11 mouse cellular contexts compared by ENCODE assay signal in genomic region chr4:87933701-87934337, GRCm38 (mm10).
DNase-seq lines count a peak whose midpoint lies in the region; ATAC-seq and TF ChIP-seq lines count a peak whose summit lies in the region.
"Had no signal": no experiment of that assay in that cellular context is flagged by ENCODE, and none has a peak within 500 bp of the region (broad histone marks: within the 10 kb centered on the region; RNA-seq: fewer than 3 reads in every experiment).

No protein-coding gene starts in this region.

- H3K9ac ChIP-seq in forebrain, postnatal 0 days: no peak overlapping the region
- no peak overlapping the region for H3K9ac ChIP-seq in forebrain, embryonic 12.5 days
- H3K9ac ChIP-seq in lung, embryonic 15.5 days: no peak overlapping the region
- H3K9ac ChIP-seq in neural tube, embryonic 14.5 days (replicated peaks; ENCODE audit: low read depth, low read length): no peak overlapping the region
- H3K9ac ChIP-seq in intestine, embryonic 15.5 days: no peak overlapping the region

- no peak overlapping the region for H3K4me3 ChIP-seq in forebrain, postnatal 0 days (ENCODE audit: low read depth, low read length)
- H3K4me3 ChIP-seq in forebrain, embryonic 12.5 days (replicated peaks): no peak overlapping the region
- no peak overlapping the region for H3K4me3 ChIP-seq in lung, embryonic 15.5 days
- no peak overlapping the region for H3K4me3 ChIP-seq in neural tube, embryonic 14.5 days (ENCODE audit: low read depth, low read length)
- H3K4me3 ChIP-seq in intestine, embryonic 15.5 days (replicated peaks): no peak overlapping the region
- H3K4me3 ChIP-seq: layer of hippocampus, adult 2 months had no signal

- H3K9me3 ChIP-seq in forebrain, postnatal 0 days (ENCODE audit: low read length): no peaks in the 10 kb centered on the region
- no peaks in the 10 kb centered on the region for H3K9me3 ChIP-seq in forebrain, embryonic 12.5 days
- no peaks in the 10 kb centered on the region for H3K9me3 ChIP-seq in lung, embryonic 15.5 days
- H3K9me3 ChIP-seq in neural tube, embryonic 14.5 days (ENCODE audit: control insufficient read depth, low read length): no peaks in the 10 kb centered on the region
- H3K9me3 ChIP-seq in intestine, embryonic 15.5 days: no peaks in the 10 kb centered on the region

- 81% methylated on average over 4 of the region's 4 CpGs for WGBS in forebrain, postnatal 0 days
- 89% methylated on average over 4 of the region's 4 CpGs for WGBS in forebrain, embryonic 12.5 days
- WGBS in lung, embryonic 15.5 days: 51% methylated on average over 4 of the region's 4 CpGs
- WGBS in neural tube, embryonic 14.5 days: 82% methylated on average over 4 of the region's 4 CpGs
- WGBS in intestine, embryonic 15.5 days: 62% methylated on average over 4 of the region's 4 CpGs

- no peak overlapping the region for H3K4me2 ChIP-seq in forebrain, postnatal 0 days (ENCODE audit: low read depth)
- no peak overlapping the region for H3K4me2 ChIP-seq in forebrain, embryonic 12.5 days
- H3K4me2 ChIP-seq in lung, embryonic 15.5 days: no peak overlapping the region
- no peak overlapping the region for H3K4me2 ChIP-seq in neural tube, embryonic 14.5 days (ENCODE audit: low read depth, low read length)
- H3K4me2 ChIP-seq in intestine, embryonic 15.5 days (replicated peaks): no peak overlapping the region

- no peak overlapping the region for H3K27ac ChIP-seq in forebrain, postnatal 0 days (ENCODE audit: low read depth, low read length)
- H3K27ac ChIP-seq in forebrain, embryonic 12.5 days: no peak overlapping the region
- peak overlapping the region; percentile 52; the same call in 1 of the 2 replicates for H3K27ac ChIP-seq in lung, embryonic 15.5 days
- no peak overlapping the region for H3K27ac ChIP-seq in neural tube, embryonic 14.5 days (ENCODE audit: low read depth, low read length)
- H3K27ac ChIP-seq in intestine, embryonic 15.5 days: no peak overlapping the region
- H3K27ac ChIP-seq: layer of hippocampus, adult 2 months had no signal

- no peaks in the 10 kb centered on the region for H3K27me3 ChIP-seq in forebrain, postnatal 0 days (ENCODE audit: insufficient read depth, low read length)
- no peaks in the 10 kb centered on the region for H3K27me3 ChIP-seq in forebrain, embryonic 12.5 days
- no peaks in the 10 kb centered on the region for H3K27me3 ChIP-seq in lung, embryonic 15.5 days
- H3K27me3 ChIP-seq in neural tube, embryonic 14.5 days (ENCODE audit: control insufficient read depth, insufficient read depth, low read length): no peaks in the 10 kb centered on the region
- H3K27me3 ChIP-seq in intestine, embryonic 15.5 days (replicated peaks): no peaks in the 10 kb centered on the region

- H3K4me1 ChIP-seq in forebrain, postnatal 0 days (ENCODE audit: insufficient read depth): peaks cover 9% of the 10 kb centered on the region; the same call in 1 of the 2 replicates
- peaks cover 16% of the 10 kb centered on the region for H3K4me1 ChIP-seq in forebrain, embryonic 12.5 days
- peaks cover 36% of the 10 kb centered on the region for H3K4me1 ChIP-seq in lung, embryonic 15.5 days
- H3K4me1 ChIP-seq in neural tube, embryonic 14.5 days (ENCODE audit: control insufficient read depth, insufficient read depth, low read length): peaks cover 6% of the 10 kb centered on the region; the same call in 1 of the 2 replicates
- peaks cover 4% of the 10 kb centered on the region for H3K4me1 ChIP-seq in intestine, embryonic 15.5 days (replicated peaks)

- ATAC-seq in forebrain, postnatal 0 days: peak; percentile 36; the same call in 1 of the 2 replicates
- no peak for ATAC-seq in forebrain, embryonic 12.5 days (ENCODE audit: low FRiP score)
- ATAC-seq in lung, embryonic 15.5 days (ENCODE audit: borderline replicate concordance, extremely low read depth, low FRiP score, low TSS enrichment): peak; percentile 57; the same call in 1 of the 2 replicates
- ATAC-seq in neural tube, embryonic 14.5 days (ENCODE audit: low read depth): 0 out of 2 replicates have a peak, but pooled peaks have one; percentile 23
- ATAC-seq in intestine, embryonic 15.5 days: no peak

- no peak for TF ChIP-seq CTCF in forebrain, postnatal 0 days (IDR thresholded peaks at IDR 0.05; ENCODE audit: low read depth)

- H3K36me3 ChIP-seq in forebrain, postnatal 0 days (ENCODE audit: insufficient read depth): no peaks in the 10 kb centered on the region
- no peaks in the 10 kb centered on the region for H3K36me3 ChIP-seq in forebrain, embryonic 12.5 days (replicated peaks)
- no peaks in the 10 kb centered on the region for H3K36me3 ChIP-seq in lung, embryonic 15.5 days
- H3K36me3 ChIP-seq in neural tube, embryonic 14.5 days (ENCODE audit: control insufficient read depth, insufficient read depth, low read length): no peaks in the 10 kb centered on the region
- no peaks in the 10 kb centered on the region for H3K36me3 ChIP-seq in intestine, embryonic 15.5 days

- DNase-seq in forebrain, postnatal 0 days: no peak
- DNase-seq in lung, adult 18-20 months: no peak
- DNase-seq in heart, adult 9 months (ENCODE audit: low spot score in 2 of 2): peak; percentile 31 to 44
- DNase-seq in left cerebral cortex, adult 9 months (ENCODE audit: low spot score in 2 of 2): no peak
- DNase-seq: liver; right cerebral cortex, adult 18-20 months had no signal

Comparison
In these comparisons a context has a peak if more than half of its experiments do, and no peak if none do; other contexts are left out.
1. ATAC-seq: peak in forebrain, postnatal 0 days (single experiment), lung, embryonic 15.5 days (single experiment) and neural tube, embryonic 14.5 days (single experiment); none in forebrain, embryonic 12.5 days (single experiment) and intestine, embryonic 15.5 days (single experiment).
2. DNase-seq: peak in heart, adult 9 months (2 of 2); none in forebrain, postnatal 0 days (single experiment), lung, adult 18-20 months (0 of 2) and left cerebral cortex, adult 9 months (0 of 2).